Mouse (Mus musculus) heart, embryonic 13.5 days (tissue): Measurements from ENCODE around the gene Klhl35. TPM values are rescaled to one million over a fixed set of nuclear protein-coding genes. Genes with fewer than 3 reads are reported as not detected.

Source experiments
- ATAC-seq: fragments of 200-750 bp; cut with Nextera tagmentation; 2 replicates; pipeline ENCODE4 v1.8.0; 2017; ENCODE audit warnings: moderate TSS enrichment; ENCODE audit not compliant: insufficient number of reproducible peaks, low FRiP score, low TSS enrichment; ENCODE audit errors: extremely low read depth
- H3K27ac ChIP-seq: fragments of 300-500 bp; sonication (generic); replicated peaks from 2 replicates; pipeline ENCODE4 v1.5.1; 2015; ENCODE audit warnings: moderate library complexity, mild to moderate bottlenecking, inconsistent platforms
- H3K27me3 ChIP-seq: fragments of 300-500 bp; sonication (generic); replicated peaks from 2 replicates; pipeline ENCODE4 v1.6.1; 2015; ENCODE audit warnings: mild to moderate bottlenecking, inconsistent platforms
- H3K36me3 ChIP-seq: fragments of 300-500 bp; sonication (generic); 2 replicates; pipeline ENCODE4 v1.6.1; 2015; ENCODE audit warnings: mild to moderate bottlenecking, inconsistent platforms
- H3K4me1 ChIP-seq: fragments of 300-500 bp; sonication (generic); 2 replicates; pipeline ENCODE4 v1.6.1; 2015; ENCODE audit warnings: inconsistent platforms
- H3K4me2 ChIP-seq: fragments of 300-500 bp; sonication (generic); 2 replicates; pipeline ENCODE4 v1.6.1; 2015; ENCODE audit warnings: inconsistent platforms, mild to moderate bottlenecking, moderate library complexity
- H3K4me3 ChIP-seq: fragments of 300-500 bp; sonication (generic); 2 replicates; pipeline ENCODE4 v1.5.1; 2015; ENCODE audit warnings: moderate library complexity, mild to moderate bottlenecking, inconsistent platforms
- H3K9ac ChIP-seq: fragments of 300-500 bp; sonication (generic); 2 replicates; pipeline ENCODE4 v1.6.1; 2015; ENCODE audit warnings: inconsistent platforms, mild to moderate bottlenecking, moderate library complexity
- H3K9me3 ChIP-seq: fragments of 300-500 bp; sonication (generic); 2 replicates; pipeline ENCODE4 v1.6.1; 2016; ENCODE audit warnings: inconsistent platforms
- WGBS: fragments of 180-500 bp; shearing (Covaris S2); methylation state at CpG from one replicate; pipeline ENCODE4 v1.1.7; 2015; ENCODE audit warnings: mixed read lengths; 5-methylcytosine and 5-hydroxymethylcytosine counted together
- polyA plus RNA-seq: library from polyadenylated mRNA; unstranded; fragments of >200 nt; fragmentation: Nextera tagmentation; extraction: Ambion mirVana; gene quantifications from 2 replicates; pipeline ENCODE4 v1.2.1, GENCODE M21; 2015

The Klhl35 gene
- polyA plus RNA-seq, 1 experiment from 2014 or later = 0.45 TPM

DNA sequence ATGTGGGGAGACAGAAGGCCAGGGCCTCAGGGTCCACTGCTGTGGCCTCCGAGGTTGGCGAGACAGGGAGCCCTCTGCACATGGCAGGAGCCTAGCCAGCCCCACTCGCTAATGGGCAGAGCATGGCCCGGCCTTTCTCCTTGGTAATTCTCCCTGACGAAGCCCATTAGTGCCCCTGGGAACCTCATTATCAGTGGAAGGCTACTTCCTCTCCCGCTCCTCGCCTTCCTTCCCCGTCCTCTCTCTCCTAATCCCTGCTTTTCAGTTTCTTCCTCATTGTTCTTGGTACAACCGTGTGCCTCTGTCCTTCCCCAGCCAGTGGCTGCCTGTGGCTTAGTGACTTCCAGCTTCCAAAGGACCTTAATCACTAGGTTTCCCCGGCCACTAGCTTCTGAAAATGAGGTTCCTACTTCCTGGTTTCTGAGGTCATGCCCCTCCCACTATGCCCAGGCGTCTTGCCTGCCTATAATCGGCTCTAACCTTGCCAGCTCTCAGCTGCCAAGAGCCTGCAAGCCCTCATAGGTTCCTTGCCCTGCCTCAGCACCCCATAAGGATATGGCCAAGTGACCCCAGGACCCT lies 31.0 kb upstream of the Klhl35 start:
- 53% methylated on average over 12 of the region's 12 CpGs for WGBS
- no peaks in the 10 kb centered on the region for H3K9me3 ChIP-seq
- no peaks in the 10 kb centered on the region for H3K27me3 ChIP-seq
- H3K27ac ChIP-seq = 0 out of 2 replicates have a peak overlapping the region, but pooled peaks have one; percentile 12
- H3K4me1 ChIP-seq = peaks cover 52% of the 10 kb centered on the region
- H3K4me2 ChIP-seq = no peak overlapping the region
- H3K4me3 ChIP-seq = no peak overlapping the region
- peaks cover 10% of the 10 kb centered on the region; the same call in 1 of the 2 replicates for H3K36me3 ChIP-seq
- no peak for ATAC-seq
- 0 out of 2 replicates have a peak overlapping the region, but pooled peaks have one; percentile 20 for H3K9ac ChIP-seq

- H3K9ac ChIP-seq = no peak overlapping the region
- H3K9me3 ChIP-seq = no peaks in the 10 kb centered on the region
- H3K27me3 ChIP-seq = no peaks in the 10 kb centered on the region
- ATAC-seq = no peak
- no peak overlapping the region for H3K27ac ChIP-seq
- WGBS = 23% methylated on average over 4 of the region's 4 CpGs
- no peak overlapping the region for H3K4me3 ChIP-seq
- H3K4me2 ChIP-seq = no peak overlapping the region
- peaks cover 57% of the 10 kb centered on the region for H3K4me1 ChIP-seq
- peaks cover 10% of the 10 kb centered on the region; the same call in 1 of the 2 replicates for H3K36me3 ChIP-seq
These were observed 29.3 kb upstream of the Klhl35 start for GRCm38 (mm10) chr7:99436530-99436929.

- Histone ChIP-seq H3K27ac (no peak overlapping the region), H3K27me3 (no peaks in the 10 kb centered on the region), H3K9me3 (no peaks in the 10 kb centered on the region), H3K36me3 (peaks cover 11% of the 10 kb centered on the region; the same call in 1 of the 2 replicates), H3K9ac (no peak overlapping the region), H3K4me3 (no peak overlapping the region), H3K4me2 (no peak overlapping the region), H3K4me1 (peaks cover 58% of the 10 kb centered on the region)
- no peak for ATAC-seq
- 64% methylated on average over 10 of the region's 10 CpGs for WGBS
These were observed 26.9 kb upstream of the Klhl35 start for GRCm38 (mm10) chr7:99438881-99439280.

GRCm38 (mm10) chr7:99441534-99442072 lies 24.2 kb upstream of the Klhl35 start:
- H3K27ac ChIP-seq = peak overlapping the region; percentile 88
- no peak overlapping the region for H3K4me3 ChIP-seq
- peak; percentile 71 for ATAC-seq
- no peaks in the 10 kb centered on the region for H3K27me3 ChIP-seq
- no peaks in the 10 kb centered on the region for H3K9me3 ChIP-seq
- WGBS = 8% methylated on average over 6 of the region's 6 CpGs
- peaks cover 20% of the 10 kb centered on the region for H3K36me3 ChIP-seq
- H3K9ac ChIP-seq = peak overlapping the region; percentile 69
- H3K4me2 ChIP-seq = peak overlapping the region; percentile 49
- peaks cover 55% of the 10 kb centered on the region for H3K4me1 ChIP-seq

DNA sequence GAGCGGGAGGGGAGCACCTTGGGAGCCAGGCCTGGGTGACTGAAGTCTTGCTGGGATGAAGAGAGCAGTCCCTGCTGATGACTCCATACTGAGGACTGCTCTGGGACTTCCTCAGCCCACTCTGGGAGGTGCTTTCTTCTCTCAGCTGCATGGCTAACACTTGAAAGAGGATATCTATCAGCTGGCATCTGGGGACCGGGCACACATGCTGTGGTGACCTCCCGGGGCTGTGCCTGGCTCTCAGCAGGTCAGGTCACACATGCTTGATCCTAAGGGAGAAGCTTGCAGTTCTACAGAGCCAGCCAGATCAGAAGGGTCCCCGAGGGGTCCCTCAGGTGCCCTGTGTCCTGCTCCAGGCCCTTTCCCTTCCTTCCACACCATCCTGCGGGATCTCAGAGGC lies 22.6 kb upstream of the Klhl35 start:
- WGBS = 42% methylated on average over 5 of the region's 5 CpGs
- Histone ChIP-seq H3K36me3 (peaks cover 20% of the 10 kb centered on the region), H3K27me3 (no peaks in the 10 kb centered on the region), H3K9ac (peak overlapping the region; percentile 69), H3K4me3 (no peak overlapping the region), H3K4me2 (no peak overlapping the region), H3K27ac (peak overlapping the region; percentile 88), H3K9me3 (no peaks in the 10 kb centered on the region), H3K4me1 (peaks cover 55% of the 10 kb centered on the region)
- no peak for ATAC-seq

DNA sequence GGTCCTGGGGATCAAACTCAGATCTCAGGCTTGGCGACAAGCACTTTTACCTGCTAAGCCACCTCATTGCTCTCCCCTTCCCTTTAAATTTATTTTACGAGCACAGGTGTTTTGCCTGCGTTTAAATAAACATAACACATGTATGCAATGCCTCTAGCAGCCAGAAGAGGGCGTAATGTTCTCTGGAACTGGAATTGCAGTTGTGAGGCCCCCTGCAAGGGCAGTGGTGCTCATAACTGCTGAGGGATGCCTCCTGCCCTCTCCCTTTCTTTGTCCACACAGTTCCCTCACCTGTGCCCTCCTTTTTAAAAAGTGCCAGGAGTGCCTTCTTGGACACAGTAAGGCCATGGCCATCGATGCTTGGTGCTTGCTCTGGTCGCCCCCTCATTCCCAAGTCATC lies 21.8 kb upstream of the Klhl35 start:
- no peaks in the 10 kb centered on the region for H3K27me3 ChIP-seq
- no peak overlapping the region for H3K4me3 ChIP-seq
- no peak overlapping the region for H3K27ac ChIP-seq
- peaks cover 22% of the 10 kb centered on the region for H3K36me3 ChIP-seq
- H3K4me1 ChIP-seq = peaks cover 49% of the 10 kb centered on the region
- WGBS = 65% methylated on average over 6 of the region's 6 CpGs
- no peak overlapping the region for H3K9ac ChIP-seq
- no peaks in the 10 kb centered on the region for H3K9me3 ChIP-seq
- no peak overlapping the region for H3K4me2 ChIP-seq
- no peak for ATAC-seq

DNA sequence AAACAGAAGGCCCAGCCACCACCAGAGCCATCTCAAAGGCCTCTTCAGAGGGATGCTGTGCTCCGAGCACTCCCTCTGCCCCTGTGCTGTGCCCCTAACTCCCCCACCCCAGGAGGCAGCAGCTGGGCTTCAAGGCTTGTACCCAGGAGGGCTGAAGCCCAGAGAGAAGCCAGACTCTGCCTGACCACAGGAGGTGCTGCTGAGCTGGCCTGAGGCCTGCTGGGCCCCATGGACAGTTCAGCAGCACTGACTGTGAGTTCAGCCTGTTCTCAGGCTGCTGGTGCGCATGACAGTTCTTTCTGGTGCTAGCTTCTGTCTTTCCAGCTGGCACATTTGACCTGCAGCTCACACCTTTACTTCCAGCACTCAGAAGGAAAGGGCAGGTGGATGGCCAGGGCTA lies 20.0 kb upstream of the Klhl35 start:
- WGBS = 80% methylated on average over 2 of the region's 2 CpGs
- no peaks in the 10 kb centered on the region for H3K27me3 ChIP-seq
- no peaks in the 10 kb centered on the region for H3K9me3 ChIP-seq
- no peak for ATAC-seq
- H3K4me1 ChIP-seq = peaks cover 43% of the 10 kb centered on the region
- no peak overlapping the region for H3K4me3 ChIP-seq
- H3K4me2 ChIP-seq = no peak overlapping the region
- peaks cover 20% of the 10 kb centered on the region for H3K36me3 ChIP-seq
- peak overlapping the region; percentile 33; the same call in 1 of the 2 replicates for H3K9ac ChIP-seq
- no peak overlapping the region for H3K27ac ChIP-seq

DNA sequence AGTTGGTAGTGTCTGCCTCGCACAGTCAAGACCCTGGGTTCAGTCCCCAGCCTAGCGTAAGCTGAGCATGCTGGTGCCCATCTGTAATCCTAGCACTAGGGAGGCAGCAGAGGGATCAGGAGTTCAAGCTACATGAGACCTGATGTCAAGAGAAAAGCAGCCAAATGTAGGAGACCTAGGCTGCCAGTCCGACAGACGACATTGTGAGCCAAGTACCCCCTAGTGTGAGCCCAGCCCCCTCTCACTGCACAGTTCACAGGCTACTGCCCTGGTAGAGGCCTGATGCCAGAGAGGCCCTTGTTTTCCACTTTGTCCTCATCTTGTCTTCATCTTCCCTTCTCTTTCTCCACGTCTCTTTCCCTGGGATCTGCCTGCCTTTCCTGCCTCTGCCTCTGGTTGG lies 18.5 kb upstream of the Klhl35 start:
- WGBS = 75% methylated on average over 5 of the region's 5 CpGs
- H3K27ac ChIP-seq = no peak overlapping the region
- peaks cover 26% of the 10 kb centered on the region for H3K36me3 ChIP-seq
- H3K9ac ChIP-seq = no peak overlapping the region
- ATAC-seq = no peak
- H3K9me3 ChIP-seq = no peaks in the 10 kb centered on the region
- no peak overlapping the region for H3K4me2 ChIP-seq
- no peak overlapping the region for H3K4me3 ChIP-seq
- no peaks in the 10 kb centered on the region for H3K27me3 ChIP-seq
- H3K4me1 ChIP-seq = peaks cover 31% of the 10 kb centered on the region

DNA sequence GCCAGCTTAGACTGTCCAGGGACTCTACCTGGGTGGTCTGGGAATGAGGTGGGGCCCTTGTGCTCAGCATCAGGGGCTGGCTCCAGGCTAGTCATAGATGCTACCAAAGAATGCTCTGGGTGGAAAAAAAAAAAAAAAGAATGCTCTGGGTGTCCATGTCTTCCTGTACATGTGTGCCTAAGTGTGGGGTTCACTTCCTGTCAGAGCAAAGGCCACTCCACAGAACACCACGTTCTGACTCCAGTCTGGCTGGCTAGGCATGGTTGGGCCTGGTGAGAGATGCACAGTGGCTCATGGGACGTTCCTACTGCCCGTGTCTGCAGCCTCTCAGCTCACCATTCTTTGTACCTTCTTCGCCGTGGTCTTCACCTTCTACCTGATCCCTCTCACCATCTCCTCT lies 17.2 kb upstream of the Klhl35 start:
- 71% methylated on average over 5 of the region's 5 CpGs for WGBS

GRCm38 (mm10) chr7:99449063-99449462 lies 16.7 kb upstream of the Klhl35 start:
- H3K4me1 ChIP-seq = peaks cover 25% of the 10 kb centered on the region
- H3K9ac ChIP-seq = no peak overlapping the region
- H3K9me3 ChIP-seq = no peaks in the 10 kb centered on the region
- WGBS = 56% methylated on average over 8 of the region's 8 CpGs
- no peak overlapping the region for H3K27ac ChIP-seq
- H3K4me3 ChIP-seq = no peak overlapping the region
- H3K36me3 ChIP-seq = peaks cover 33% of the 10 kb centered on the region
- no peak overlapping the region for H3K4me2 ChIP-seq
- no peaks in the 10 kb centered on the region for H3K27me3 ChIP-seq
- ATAC-seq = no peak

More for the DNA sequence above, 17.2 kb upstream of the Klhl35 start:
- Histone ChIP-seq H3K27ac (no peak overlapping the region), H3K4me3 (no peak overlapping the region), H3K9ac (no peak overlapping the region), H3K4me2 (no peak overlapping the region), H3K36me3 (peaks cover 32% of the 10 kb centered on the region), H3K9me3 (no peaks in the 10 kb centered on the region), H3K4me1 (peaks cover 29% of the 10 kb centered on the region), H3K27me3 (no peaks in the 10 kb centered on the region)
- ATAC-seq = no peak

DNA sequence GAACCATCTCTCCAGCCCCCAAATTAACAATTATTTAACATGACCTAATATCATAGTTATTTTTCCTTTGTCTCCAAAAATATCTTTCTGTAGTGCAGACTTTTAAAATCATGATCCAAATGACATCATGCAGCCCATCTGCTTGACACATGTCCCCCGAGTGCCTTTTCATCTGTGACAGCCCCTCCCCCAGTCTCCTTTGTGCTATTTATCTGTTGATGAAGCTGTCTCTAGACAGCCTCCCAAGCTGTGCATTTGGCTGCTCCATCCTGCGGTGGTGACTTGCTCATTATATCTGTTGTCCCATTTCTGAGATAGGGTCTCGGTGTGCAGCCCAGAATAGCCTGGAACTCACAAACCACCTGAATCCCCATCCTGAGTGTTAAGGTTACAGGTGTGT lies 16.1 kb upstream of the Klhl35 start:
- H3K4me3 ChIP-seq = no peak overlapping the region
- no peak overlapping the region for H3K4me2 ChIP-seq

DNA sequence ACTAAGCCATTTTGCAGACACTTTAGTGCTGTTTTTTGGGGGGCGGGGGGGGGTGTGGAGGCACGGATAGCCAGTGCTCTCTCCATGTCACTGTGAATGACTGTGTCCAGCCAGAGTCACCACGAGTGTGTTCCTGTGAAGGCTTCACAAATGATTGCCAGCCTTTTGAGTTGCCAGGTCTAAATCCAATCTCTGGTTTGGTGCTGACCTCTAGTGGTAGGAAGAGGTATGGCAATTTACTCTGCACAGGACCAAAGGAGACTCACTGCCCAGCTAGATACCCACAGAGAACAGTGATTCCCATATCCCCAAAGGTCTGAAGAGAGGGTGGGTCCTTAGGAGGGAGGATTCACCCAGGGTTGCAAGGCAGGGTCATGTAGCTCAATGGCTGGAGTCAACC lies 15.1 kb upstream of the Klhl35 start:
- Histone ChIP-seq H3K9me3 (no peaks in the 10 kb centered on the region), H3K27me3 (no peaks in the 10 kb centered on the region), H3K4me2 (no peak overlapping the region), H3K27ac (no peak overlapping the region), H3K9ac (no peak overlapping the region), H3K4me1 (peaks cover 20% of the 10 kb centered on the region), H3K4me3 (no peak overlapping the region), H3K36me3 (peaks cover 39% of the 10 kb centered on the region)
- 2% methylated on average over 3 of the region's 3 CpGs for WGBS
- no peak for ATAC-seq

More for the DNA sequence above, 16.1 kb upstream of the Klhl35 start:
- peaks cover 24% of the 10 kb centered on the region for H3K4me1 ChIP-seq
- ATAC-seq = no peak
- WGBS = 42% methylated on average over 3 of the region's 3 CpGs
- H3K27me3 ChIP-seq = no peaks in the 10 kb centered on the region
- no peak overlapping the region for H3K27ac ChIP-seq
- no peaks in the 10 kb centered on the region for H3K9me3 ChIP-seq
- H3K36me3 ChIP-seq = peaks cover 34% of the 10 kb centered on the region
- no peak overlapping the region for H3K9ac ChIP-seq
